Mouse (Mus musculus) layer of hippocampus, adult 9-11 months (tissue): ENCODE measurements at regions not wholly inside any gene's neighbourhood (a gene's known extent, or its start where the extent isn't known, plus 50 kb on each side); places are given as distances from the start of the nearest gene placed in this dataset.

ENCODE experiments used
- DNase-seq: peaks from one replicate; pipeline ENCODE4 v3.0.0; 2022

GRCm38 (mm10) chr2:143419791-143420190 lies 126.2 kb upstream of the Pcsk2 start:
- no peak for DNase-seq

GRCm38 (mm10) chr2:143450680-143451079 lies 95.3 kb upstream of the Pcsk2 start:
- peak; percentile 30 for DNase-seq

- DNase-seq: peak; percentile 51
Measured at GRCm38 (mm10) chr2:143451256-143451655, 94.7 kb upstream of the Pcsk2 start.

GRCm38 (mm10) chr2:143451661-143452060 lies 94.3 kb upstream of the Pcsk2 start:
- DNase-seq: no peak

GRCm38 (mm10) chr2:143467936-143468335 lies 78.0 kb upstream of the Pcsk2 start:
- no peak for DNase-seq

GRCm38 (mm10) chr2:143471394-143471793 lies 74.6 kb upstream of the Pcsk2 start:
- DNase-seq: peak; percentile 77

- no peak for DNase-seq
Measured at GRCm38 (mm10) chr2:143490830-143491229, 55.1 kb upstream of the Pcsk2 start.
